Comparison of ENCODE assay signal across 7 mouse cellular contexts in genomic region chr11:118209376-118209775, GRCm38 (mm10). TPM values are rescaled to one million over a fixed set of nuclear protein-coding genes. Genes with fewer than 3 reads are reported as not detected.
DNase-seq lines count a peak whose midpoint lies in the region; ATAC-seq and TF ChIP-seq lines count a peak whose summit lies in the region.

No protein-coding gene starts in this region.

- no peaks in the 10 kb centered on the region for H3K9me3 ChIP-seq in kidney, embryonic 15.5 days (replicated peaks)
- no peaks in the 10 kb centered on the region for H3K9me3 ChIP-seq in hindbrain, embryonic 15.5 days

- TF ChIP-seq POLR2A in kidney, adult 2 months (IDR thresholded peaks at IDR 0.05; ENCODE audit: low read depth, low read length) = no peak
- TF ChIP-seq POLR2A in bone marrow, adult 2 months (IDR thresholded peaks at IDR 0.05; ENCODE audit: borderline replicate concordance, control insufficient read depth, low read depth, low read length) = no peak

- H3K9ac ChIP-seq in kidney, embryonic 15.5 days = no peak overlapping the region
- H3K9ac ChIP-seq in hindbrain, embryonic 15.5 days = no peak overlapping the region

- H3K27ac ChIP-seq in kidney, embryonic 15.5 days = peak overlapping the region; percentile 75; the same call in 1 of the 2 replicates
- no peak overlapping the region for H3K27ac ChIP-seq in kidney, adult 2 months (ENCODE audit: insufficient read depth, low read depth, low read length)
- peak overlapping the region; percentile 46 for H3K27ac ChIP-seq in bone marrow, adult 2 months (ENCODE audit: control insufficient read depth, insufficient read depth, low read depth, low read length, poor library complexity)
- peak overlapping the region; percentile 9 for H3K27ac ChIP-seq in hindbrain, embryonic 15.5 days (replicated peaks)

- no peaks in the 10 kb centered on the region for H3K27me3 ChIP-seq in kidney, embryonic 15.5 days
- no peaks in the 10 kb centered on the region for H3K27me3 ChIP-seq in kidney, adult 2 months (replicated peaks; ENCODE audit: control insufficient read depth, insufficient read depth, low read length)
- H3K27me3 ChIP-seq in hindbrain, embryonic 15.5 days = no peaks in the 10 kb centered on the region

- H3K36me3 ChIP-seq in kidney, embryonic 15.5 days = no peaks in the 10 kb centered on the region
- H3K36me3 ChIP-seq in kidney, adult 2 months (ENCODE audit: control insufficient read depth, insufficient read depth, low read length) = no peaks in the 10 kb centered on the region
- no peaks in the 10 kb centered on the region for H3K36me3 ChIP-seq in hindbrain, embryonic 15.5 days

- DNase-seq in kidney, adult 2 months = no peak
- peak; percentile 75 to 84 for DNase-seq in cerebellum, postnatal 10 days
- DNase-seq in natural killer cell, adult 2 months (ENCODE audit: low spot score in 2 of 2) = no peak

- peaks cover 60% of the 10 kb centered on the region for H3K4me1 ChIP-seq in kidney, embryonic 15.5 days
- H3K4me1 ChIP-seq in kidney, adult 2 months (ENCODE audit: control insufficient read depth, insufficient read depth, low read length) = peaks cover 42% of the 10 kb centered on the region
- H3K4me1 ChIP-seq in bone marrow, adult 2 months (ENCODE audit: control insufficient read depth, insufficient read depth, low read length) = peaks cover 24% of the 10 kb centered on the region
- H3K4me1 ChIP-seq in hindbrain, embryonic 15.5 days (replicated peaks) = peaks cover 56% of the 10 kb centered on the region

- H3K4me2 ChIP-seq in kidney, embryonic 15.5 days = no peak overlapping the region
- H3K4me2 ChIP-seq in hindbrain, embryonic 15.5 days = no peak overlapping the region

- no peak overlapping the region for H3K4me3 ChIP-seq in kidney, embryonic 15.5 days (replicated peaks)
- H3K4me3 ChIP-seq in kidney, adult 2 months (ENCODE audit: insufficient read depth, low read depth, low read length) = no peak overlapping the region
- H3K4me3 ChIP-seq in bone marrow, adult 2 months (replicated peaks; ENCODE audit: control insufficient read depth, low read depth, low read length) = no peak overlapping the region
- no peak overlapping the region for H3K4me3 ChIP-seq in hindbrain, embryonic 15.5 days

- no peak for TF ChIP-seq CTCF in kidney, adult 2 months (conservative IDR thresholded peaks at IDR 0.05; ENCODE audit: insufficient read depth, insufficient read length, low read depth, low read length)
- TF ChIP-seq CTCF in bone marrow, adult 2 months (IDR thresholded peaks at IDR 0.05; ENCODE audit: control insufficient read depth, insufficient read depth, low read length) = no peak

- ATAC-seq in kidney, embryonic 15.5 days (replicated peaks; ENCODE audit: low FRiP score) = no peak
- no peak for ATAC-seq in hindbrain, embryonic 15.5 days (ENCODE audit: low FRiP score, low read depth)
- ATAC-seq in monocyte, adult 5-6 weeks (replicated peaks; ENCODE audit: insufficient number of reproducible peaks, low FRiP score, low TSS enrichment, poor library complexity, severe bottlenecking) = no peak

- 68% methylated on average over 3 of the region's 3 CpGs for WGBS in kidney, embryonic 15.5 days
- WGBS in kidney, adult 2 months = 62% methylated on average over 3 of the region's 3 CpGs
- 60% methylated on average over 3 of the region's 3 CpGs for WGBS in bone marrow, adult 2 months
- 39% methylated on average over 3 of the region's 3 CpGs for WGBS in hindbrain, embryonic 15.5 days

RNA-seq across cellular contexts. Expression of gene Cyth1, which starts 39.0 kb away (rescaled TPM):
- 16.4 and 16.5 TPM in 2 replicates for polyA plus RNA-seq in kidney, embryonic 15.5 days (2015; fragmentation: Nextera tagmentation; extraction: Ambion mirVana)
- 18.9 and 19.5 TPM in 2 replicates for polyA plus RNA-seq in kidney, adult 2 months (2012; rRNA removed)
- polyA plus RNA-seq in bone marrow, adult 2 months (2011; ENCODE audit: insufficient read depth, insufficient read length, low replicate concordance, missing spikeins) = 19.2 and 28.3 TPM in 2 replicates
- 24.9 and 25.8 TPM in 2 replicates for polyA plus RNA-seq in hindbrain, embryonic 15.5 days (2015; fragmentation: Nextera tagmentation; extraction: Ambion mirVana)
- total RNA-seq in monocyte, adult 5-6 weeks (2017) = 110 to 193 TPM (median 136 TPM) in 3 replicates

Comparison
In these comparisons a context has a peak if more than half of its experiments do, and no peak if none do; other contexts are left out.
1. DNase-seq: peak in cerebellum, postnatal 10 days (2 of 2); none in kidney, adult 2 months (single experiment) and natural killer cell, adult 2 months (0 of 2).